10 mouse cellular contexts compared by ENCODE assay signal in the genomic region with DNA sequence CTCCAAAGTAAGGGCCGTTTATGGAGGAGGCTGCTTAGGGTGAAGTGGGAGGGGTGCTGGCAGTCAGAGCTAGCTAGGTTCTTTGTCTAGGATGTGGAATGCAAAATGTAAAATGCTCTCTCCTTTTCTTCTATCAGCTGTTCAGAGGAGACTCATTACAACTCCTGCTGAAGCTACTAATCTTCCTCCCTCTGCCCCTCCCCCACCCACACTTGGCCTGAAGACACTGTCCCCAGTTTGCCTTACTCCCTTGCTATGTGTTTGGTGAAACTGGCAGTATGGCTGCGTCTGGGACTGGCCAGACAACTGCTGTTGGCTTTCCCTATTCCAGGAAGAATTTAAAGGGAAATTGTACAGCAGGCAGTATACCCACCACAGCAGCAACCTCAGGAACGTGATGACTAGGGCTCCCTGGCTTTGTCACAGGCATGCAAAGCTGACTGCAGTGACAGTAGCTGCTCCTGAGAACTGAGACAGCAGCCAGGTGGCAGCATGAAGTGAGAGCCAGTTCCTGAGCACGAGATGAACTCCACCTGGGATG. TPM values are rescaled to one million over a fixed set of nuclear protein-coding genes. Genes with fewer than 3 reads are reported as not detected.
DNase-seq lines count a peak whose midpoint lies in the region; ATAC-seq and TF ChIP-seq lines count a peak whose summit lies in the region.
"Had no signal": no experiment of that assay in that cellular context is flagged by ENCODE, and none has a peak within 500 bp of the region (broad histone marks: within the 10 kb centered on the region; RNA-seq: fewer than 3 reads in every experiment).

No protein-coding gene starts in this region.

- WGBS in lung, embryonic 16.5 days: 42% methylated on average over 4 of the region's 4 CpGs
- 35% methylated on average over 4 of the region's 4 CpGs for WGBS in hindbrain, embryonic 12.5 days

- no peaks in the 10 kb centered on the region for H3K9me3 ChIP-seq in lung, embryonic 16.5 days (ENCODE audit: control insufficient read depth, low read length)
- no peaks in the 10 kb centered on the region for H3K9me3 ChIP-seq in hindbrain, embryonic 12.5 days (replicated peaks)
- H3K9me3 ChIP-seq: embryonic facial prominence, embryonic 15.5 days; limb, embryonic 12.5 days had no signal

- 0 out of 2 replicates have a peak overlapping the region, but pooled peaks have one; percentile 16 for H3K27ac ChIP-seq in gastrocnemius, adult 2 months
- no peak overlapping the region for H3K27ac ChIP-seq in lung, embryonic 16.5 days (ENCODE audit: low read length)
- peak overlapping the region; percentile 70 for H3K27ac ChIP-seq in hindbrain, embryonic 12.5 days
- H3K27ac ChIP-seq: embryonic facial prominence, embryonic 15.5 days; limb, embryonic 12.5 days had no signal

- peak; percentile 29 for DNase-seq in gastrocnemius, adult 2 months
- DNase-seq in gastrocnemius, postnatal 36 days: no peak
- no peak for DNase-seq in lung, postnatal 14 days
- peak; percentile 21 for DNase-seq in retina, embryonic 14.5 days (ENCODE audit: low spot score)
- DNase-seq in spleen, adult 18-20 months: no peak

- H3K27me3 ChIP-seq in lung, embryonic 16.5 days (ENCODE audit: control insufficient read depth, insufficient read depth, low read depth, low read length): no peaks in the 10 kb centered on the region
- H3K27me3 ChIP-seq in hindbrain, embryonic 12.5 days: no peaks in the 10 kb centered on the region
- H3K27me3 ChIP-seq: embryonic facial prominence, embryonic 15.5 days; limb, embryonic 12.5 days had no signal

- H3K4me1 ChIP-seq in lung, embryonic 16.5 days (replicated peaks; ENCODE audit: control insufficient read depth, insufficient read depth, low read length): peaks cover 4% of the 10 kb centered on the region
- peaks cover 15% of the 10 kb centered on the region for H3K4me1 ChIP-seq in hindbrain, embryonic 12.5 days

- ATAC-seq in lung, embryonic 16.5 days (ENCODE audit: low read depth): no peak; the same call in 1 of the 2 replicates
- ATAC-seq in hindbrain, embryonic 12.5 days (ENCODE audit: low FRiP score): peak; percentile 62
- no peak for ATAC-seq in megakaryocyte-erythroid progenitor cell, adult 5-6 weeks (replicated peaks; ENCODE audit: low FRiP score, low TSS enrichment, poor library complexity, severe bottlenecking)

- TF ChIP-seq CTCF in gastrocnemius, adult 2 months (IDR thresholded peaks at IDR 0.05): peak; percentile 21

- intact Hi-C loops in gastrocnemius, adult 2 months (cut with DNase I): no loop called here
- intact Hi-C loops in gastrocnemius, postnatal 36 days (cut with DNase I): no loop called here

- H3K4me2 ChIP-seq in lung, embryonic 16.5 days (ENCODE audit: low read depth, low read length): no peak overlapping the region
- H3K4me2 ChIP-seq in hindbrain, embryonic 12.5 days (replicated peaks): peak overlapping the region; percentile 44

- no peak overlapping the region for H3K9ac ChIP-seq in lung, embryonic 16.5 days (ENCODE audit: low read length)
- H3K9ac ChIP-seq in hindbrain, embryonic 12.5 days: peak overlapping the region; percentile 54
- H3K9ac ChIP-seq: embryonic facial prominence, embryonic 15.5 days; limb, embryonic 12.5 days had no signal

- H3K36me3 ChIP-seq in lung, embryonic 16.5 days (ENCODE audit: control insufficient read depth, insufficient read depth, low read length): peaks cover 8% of the 10 kb centered on the region; the same call in 1 of the 2 replicates
- H3K36me3 ChIP-seq in hindbrain, embryonic 12.5 days: peaks cover 19% of the 10 kb centered on the region

- peak overlapping the region; percentile 50 for H3K4me3 ChIP-seq in gastrocnemius, adult 2 months
- H3K4me3 ChIP-seq in lung, embryonic 16.5 days (ENCODE audit: low read length): peak overlapping the region; percentile 11
- H3K4me3 ChIP-seq in hindbrain, embryonic 12.5 days: peak overlapping the region; percentile 15

RNA-seq across cellular contexts. Expression of gene Gpr21, which starts 0.9 kb away (rescaled TPM):
- total RNA-seq in gastrocnemius, adult 2 months (2021): under 1 TPM; 0.50 to 0.71 TPM
- under 1 TPM; 0.64 to 0.89 TPM for total RNA-seq in gastrocnemius, postnatal 36 days (2021)
- 1.3 and 1.7 TPM in 2 replicates for polyA plus RNA-seq in lung, embryonic 16.5 days (2015; fragmentation: Nextera tagmentation; extraction: Ambion mirVana)
- polyA plus RNA-seq in hindbrain, embryonic 12.5 days (2016; fragmentation: Nextera tagmentation; extraction: Ambion mirVana): 5.7 and 6.1 TPM in 2 replicates
- total RNA-seq in megakaryocyte-erythroid progenitor cell, adult 5-6 weeks (2014; fragmentation: Nextera tagmentation): 2.0 and 3.3 TPM in 2 replicates
- 0.42 and 3.4 TPM in 2 replicates for total RNA-seq in megakaryocyte-erythroid progenitor cell, adult 5-6 weeks (2017)

Comparison
In these comparisons a context has a peak if more than half of its experiments do, and no peak if none do; other contexts are left out.
1. DNase-seq: peak in gastrocnemius, adult 2 months (single experiment) and retina, embryonic 14.5 days (single experiment); none in gastrocnemius, postnatal 36 days (0 of 2), lung, postnatal 14 days (single experiment) and spleen, adult 18-20 months (0 of 2).
2. Peak in every context shown above with its lines, with median percentiles within 50 percentile points of each other: H3K4me3 ChIP-seq.